Mouse (Mus musculus) thymus, postnatal 10 days (tissue): ENCODE measurements around the gene Bcas3.
"Not testable (repeated sequence)": the region's sequence is repeated elsewhere in the genome, so short reads cannot be mapped to it uniquely, and the experiment has no call there.

Experiments used
- DNase-seq, 2 experiments: peaks; one replicate each; pipeline ENCODE4 v3.0.0; 2021; ENCODE audit warnings: low spot score in 2 of 2

Bcas3 gene

GRCm38 (mm10) chr11:85712026-85712804 is 359.2 kb downstream of the Bcas3 start:
- DNase-seq = no peak

- DNase-seq = no peak
Observed at GRCm38 (mm10) chr11:85712860-85713813, 360.2 kb downstream of the Bcas3 start.

GRCm38 (mm10) chr11:85713814-85714208 is 360.8 kb downstream of the Bcas3 start:
- DNase-seq = no peak

GRCm38 (mm10) chr11:85714312-85714931 is 361.5 kb downstream of the Bcas3 start:
- DNase-seq = no peak

GRCm38 (mm10) chr11:85716730-85717129 is 363.8 kb downstream of the Bcas3 start:
- not testable (repeated sequence) for DNase-seq

GRCm38 (mm10) chr11:85719091-85719490 is 366.1 kb downstream of the Bcas3 start:
- no peak for DNase-seq

GRCm38 (mm10) chr11:85719766-85720165 is 366.8 kb downstream of the Bcas3 start:
- DNase-seq = no peak

GRCm38 (mm10) chr11:85720269-85720773 is 367.4 kb downstream of the Bcas3 start:
- DNase-seq = no peak

- no peak for DNase-seq
Observed at GRCm38 (mm10) chr11:85721986-85722385, 369.0 kb downstream of the Bcas3 start.

GRCm38 (mm10) chr11:85724159-85724558 is 371.2 kb downstream of the Bcas3 start:
- DNase-seq = no peak

- DNase-seq = no peak
Observed at GRCm38 (mm10) chr11:85729725-85730124, 376.8 kb downstream of the Bcas3 start.

- DNase-seq = no peak
Observed at GRCm38 (mm10) chr11:85732462-85733012, 379.6 kb downstream of the Bcas3 start.

GRCm38 (mm10) chr11:85733577-85733976 is 380.6 kb downstream of the Bcas3 start:
- no peak for DNase-seq

- DNase-seq = no peak
Observed at GRCm38 (mm10) chr11:85734317-85735211, 381.6 kb downstream of the Bcas3 start.

GRCm38 (mm10) chr11:85737227-85737626 is 384.3 kb downstream of the Bcas3 start:
- no peak for DNase-seq

GRCm38 (mm10) chr11:85737893-85738292 is 384.9 kb downstream of the Bcas3 start:
- DNase-seq = no peak

GRCm38 (mm10) chr11:85738585-85738984 is 385.6 kb downstream of the Bcas3 start:
- DNase-seq = no peak

GRCm38 (mm10) chr11:85739266-85739977 is 386.5 kb downstream of the Bcas3 start:
- no peak for DNase-seq

- DNase-seq = no peak
Observed at GRCm38 (mm10) chr11:85746373-85746772, 393.4 kb downstream of the Bcas3 start.

GRCm38 (mm10) chr11:85748891-85749290 is 395.9 kb downstream of the Bcas3 start:
- DNase-seq = no peak
